Mouse (Mus musculus) hematopoietic multipotent progenitor cell, adult 10-12 weeks (in vitro differentiated cells): ENCODE measurements around the gene Mrtfa. TPM values are rescaled to one million over a fixed set of nuclear protein-coding genes. Genes with fewer than 3 reads are reported as not detected.

Experiments
- polyA plus RNA-seq: library from polyadenylated mRNA; stranded (reverse); fragments of >175 nt; gene quantifications from 2 replicates; pipeline ENCODE4 v1.2.3, GENCODE M21; 2012; ENCODE audit warnings: low replicate concordance

Mrtfa gene
- polyA plus RNA-seq: 168 and 279 TPM in 2 replicates

GRCm38 (mm10) chr15:81190630-81191178 lies at the start of gene Mrtfa:
TSS of gene Mrtfa (minus strand) at chr15:81190757.

GRCm38 (mm10) chr15:81235086-81235920 lies 44.7 kb upstream of the Mrtfa start, which contains the start of gene Mchr1:
TSS of gene Mchr1 (plus strand) at chr15:81235499.

DNA sequence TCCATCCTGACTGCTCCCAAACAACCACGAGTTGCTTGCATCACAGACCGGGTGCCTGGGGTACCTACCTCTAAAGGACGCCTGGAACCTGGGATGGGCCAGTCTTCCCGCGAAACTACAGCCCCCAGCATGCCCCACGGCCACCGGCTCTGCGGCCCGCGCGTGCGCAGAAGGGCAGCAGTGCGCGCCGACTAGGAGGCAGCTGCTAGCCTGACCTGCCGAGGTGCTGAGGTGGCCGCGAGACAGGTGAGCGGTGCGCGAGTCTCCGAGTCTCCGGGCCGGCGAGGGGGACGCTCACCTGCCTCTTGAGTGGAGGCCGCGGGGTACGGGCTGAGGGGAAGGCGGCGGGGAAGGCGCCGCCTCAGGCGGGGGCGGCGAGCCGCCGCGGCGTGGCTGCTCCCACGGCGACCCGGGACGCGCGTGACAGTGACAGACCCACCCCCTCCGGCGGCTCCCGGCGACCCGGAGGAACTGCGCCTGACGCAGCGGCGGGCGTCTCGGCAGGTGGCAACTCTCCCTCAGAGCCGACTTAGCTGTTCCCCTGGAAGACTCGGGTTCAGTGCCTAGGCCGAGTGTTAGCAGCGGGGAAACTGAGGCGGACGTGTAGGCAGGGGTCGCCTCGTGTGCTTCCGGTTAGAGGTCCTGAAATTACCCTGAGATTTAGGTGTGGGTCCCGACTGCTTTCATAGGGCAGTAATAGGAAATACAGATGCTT lies 212.8 kb downstream of the Mrtfa start, which contains the start of gene Sgsm3:
Sgsm3 (plus strand) TSS at position 146 of the 715 bp plus-strand sequence.

Other genes starting within 250 kb of the Mrtfa start
- 6.0 and 26.1 TPM in 2 replicates for gene Adsl, start 242.3 kb downstream of the Mrtfa start, polyA plus RNA-seq
- 6.5 and 6.6 TPM in 2 replicates for gene Sgsm3, start 213.0 kb downstream of the Mrtfa start, polyA plus RNA-seq
- gene Mchr1, start 44.7 kb upstream of the Mrtfa start, polyA plus RNA-seq: 0.04 TPM in 1 of 2 replicates, not detected in the other
- 3.2 and 4.2 TPM in 2 replicates for gene Slc25a17, start 170.1 kb upstream of the Mrtfa start, polyA plus RNA-seq
- gene St13, start 209.3 kb upstream of the Mrtfa start, polyA plus RNA-seq: 75.6 and 106 TPM in 2 replicates
- 0.28 and 0.86 TPM in 2 replicates for gene Xpnpep3, start 209.4 kb upstream of the Mrtfa start, polyA plus RNA-seq
- gene Dnajb7, start 217.5 kb upstream of the Mrtfa start, polyA plus RNA-seq: 0.11 TPM in 1 of 2 replicates, not detected in the other